Mouse (Mus musculus): ENCODE measurements around the gene Ndufs7.

- TF ChIP-seq ZNF384 (IDR thresholded peaks at IDR 0.05; ENCODE audit: low read depth, low read length): no peak
- TF ChIP-seq CHD2 (IDR thresholded peaks at IDR 0.05; ENCODE audit: low read depth, low read length): no peak
- TF ChIP-seq ZC3H11A (IDR thresholded peaks at IDR 0.05; ENCODE audit: borderline replicate concordance, low read depth, low read length): no peak
- TF ChIP-seq HCFC1 (IDR thresholded peaks at IDR 0.05; ENCODE audit: borderline replicate concordance, insufficient read depth, low read length): no peak
These were observed 52.5 kb downstream of the Ndufs7 start for GRCm38 (mm10) chr10:80301256-80302081.
